Mouse (Mus musculus): ENCODE measurements around the gene Wfdc10. TPM values are rescaled to one million over a fixed set of nuclear protein-coding genes. Genes with fewer than 3 reads are reported as not detected.

Wfdc10 gene
- polyA plus RNA-seq, 1 experiment from 2014 or later = not detected

DNA sequence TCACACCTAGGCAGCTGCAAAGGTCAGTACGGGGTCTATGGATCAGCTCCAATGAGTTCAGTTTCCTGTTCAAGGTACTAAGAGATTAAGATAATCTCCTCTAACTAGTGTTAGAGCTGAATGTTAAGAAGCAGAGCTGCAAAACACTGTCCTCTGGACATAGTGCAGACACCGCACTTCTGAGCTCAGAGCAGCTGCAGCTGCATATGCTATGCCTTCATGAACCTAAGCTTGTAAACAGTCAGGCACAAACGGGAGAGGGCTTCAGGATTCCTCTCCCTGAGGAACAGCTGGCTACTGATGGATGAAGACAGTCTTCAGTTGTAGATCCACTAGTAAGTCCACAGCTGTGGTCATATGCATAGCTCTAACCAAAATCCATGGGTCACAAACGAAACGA, 45.1 kb downstream of the Wfdc10 start:
- DNase-seq (ENCODE audit: low spot score) = no peak

DNA sequence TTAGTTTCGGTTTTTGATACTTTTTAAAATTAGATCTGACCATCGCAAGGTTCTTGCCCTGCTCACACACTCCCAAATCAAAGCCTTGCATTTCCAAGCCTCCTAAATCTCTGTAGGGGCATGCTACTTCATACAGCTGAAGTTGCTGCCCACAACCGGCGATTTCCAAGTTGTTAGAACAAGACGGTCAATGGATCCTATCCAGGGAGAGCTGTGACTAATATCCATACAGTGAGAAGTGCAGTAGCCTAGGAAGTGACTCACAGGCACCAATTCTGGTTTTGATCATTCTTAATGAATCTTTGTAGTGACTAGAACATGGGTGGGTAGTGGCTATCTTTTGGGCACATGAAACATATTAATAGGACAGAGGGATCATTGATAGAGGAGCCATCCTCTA, 45.9 kb downstream of the Wfdc10 start:
- no peak for DNase-seq (ENCODE audit: low spot score)

DNA sequence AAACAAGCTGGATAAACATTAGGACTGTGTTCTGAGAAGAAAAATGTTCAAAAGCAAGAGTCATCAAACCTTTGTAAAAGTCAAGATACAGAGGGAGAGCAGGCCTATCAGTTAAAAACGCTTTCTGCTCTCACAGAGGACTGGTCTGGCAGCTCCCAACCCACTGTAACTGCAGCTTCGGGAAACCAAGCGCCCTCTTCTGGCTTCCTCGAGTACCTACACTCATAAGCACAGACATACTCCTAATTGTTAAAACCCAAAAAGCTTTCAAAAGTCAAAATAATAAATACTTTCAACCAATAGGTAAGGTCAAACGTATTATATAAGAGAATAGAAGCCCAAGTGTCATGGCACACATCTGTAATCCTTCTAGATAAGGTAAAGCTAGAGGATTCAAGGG, 48.4 kb downstream of the Wfdc10 start:
- DNase-seq (ENCODE audit: low spot score) = no peak

DNA sequence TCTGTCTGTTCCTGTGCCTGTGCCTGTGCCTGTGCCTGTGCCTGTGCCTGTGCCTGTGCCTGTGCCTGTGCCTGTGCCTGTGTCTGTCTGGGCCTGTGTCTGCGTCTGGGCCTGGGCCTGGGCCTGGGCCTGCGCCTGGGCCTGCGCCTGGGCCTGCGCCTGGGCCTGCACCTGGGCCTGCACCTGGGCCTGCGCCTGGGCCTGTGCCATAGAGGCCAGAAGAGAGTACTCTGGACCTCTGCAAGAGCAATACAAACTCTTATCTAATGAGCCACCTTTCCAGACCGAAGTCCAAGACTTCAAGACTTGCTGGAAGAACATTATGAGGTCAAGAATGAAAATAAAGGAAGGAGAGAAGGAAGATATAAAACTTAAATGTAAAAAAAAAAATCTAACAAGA, 49.5 kb downstream of the Wfdc10 start:
- DNase-seq (ENCODE audit: low spot score) = no peak

GRCm38 (mm10) chr2:164705991-164706390, 50.1 kb downstream of the Wfdc10 start:
- DNase-seq (ENCODE audit: low spot score) = no peak

Other genes starting within 250 kb of the Wfdc10 start
- 28.7 and 40.4 TPM in 2 replicates for gene Sdc4, start 212.2 kb upstream of the Wfdc10 start, polyA plus RNA-seq (2015; fragmentation: Nextera tagmentation; extraction: Ambion mirVana)
- 77.2 and 83.7 TPM in 2 replicates for gene Sys1, start 199.1 kb upstream of the Wfdc10 start, polyA plus RNA-seq (2015; fragmentation: Nextera tagmentation; extraction: Ambion mirVana)
- 19.4 and 21.5 TPM in 2 replicates for gene Gm20458, start 195.1 kb upstream of the Wfdc10 start, polyA plus RNA-seq (2015; fragmentation: Nextera tagmentation; extraction: Ambion mirVana)
- gene Trp53tg5, start 182.3 kb upstream of the Wfdc10 start, polyA plus RNA-seq (2015; fragmentation: Nextera tagmentation; extraction: Ambion mirVana) = not detected in 2 replicates
- 12.6 and 15.3 TPM in 2 replicates for gene Dbndd2, start 169.9 kb upstream of the Wfdc10 start, polyA plus RNA-seq (2015; fragmentation: Nextera tagmentation; extraction: Ambion mirVana)
- 47.2 and 51.1 TPM in 2 replicates for gene Pigt, start 158.5 kb upstream of the Wfdc10 start, polyA plus RNA-seq (2015; fragmentation: Nextera tagmentation; extraction: Ambion mirVana)
- 51.3 and 53.4 TPM in 2 replicates for gene Wfdc2, start 93.6 kb upstream of the Wfdc10 start, polyA plus RNA-seq (2015; fragmentation: Nextera tagmentation; extraction: Ambion mirVana)
- not detected in 2 replicates for gene Spint3, start 82.6 kb upstream of the Wfdc10 start, polyA plus RNA-seq (2015; fragmentation: Nextera tagmentation; extraction: Ambion mirVana)
- not detected in 2 replicates for gene Wfdc6a, start 70.6 kb upstream of the Wfdc10 start, polyA plus RNA-seq (2015; fragmentation: Nextera tagmentation; extraction: Ambion mirVana)
- gene Eppin, start 62.5 kb upstream of the Wfdc10 start, polyA plus RNA-seq (2015; fragmentation: Nextera tagmentation; extraction: Ambion mirVana) = not detected in 2 replicates
- not detected in 2 replicates for gene Wfdc6b, start 42.5 kb upstream of the Wfdc10 start, polyA plus RNA-seq (2015; fragmentation: Nextera tagmentation; extraction: Ambion mirVana)
- not detected in 2 replicates for gene Wfdc8, start 42.4 kb upstream of the Wfdc10 start, polyA plus RNA-seq (2015; fragmentation: Nextera tagmentation; extraction: Ambion mirVana)
- gene Wfdc16, start 17.2 kb upstream of the Wfdc10 start, polyA plus RNA-seq (2015; fragmentation: Nextera tagmentation; extraction: Ambion mirVana) = not detected in 2 replicates
- not detected in 2 replicates for gene Wfdc9, start 537 bp downstream of the Wfdc10 start, polyA plus RNA-seq (2015; fragmentation: Nextera tagmentation; extraction: Ambion mirVana)
- not detected in 2 replicates for gene Wfdc11, start 18.0 kb downstream of the Wfdc10 start, polyA plus RNA-seq (2015; fragmentation: Nextera tagmentation; extraction: Ambion mirVana)
- gene Wfdc13, start 29.1 kb downstream of the Wfdc10 start, polyA plus RNA-seq (2015; fragmentation: Nextera tagmentation; extraction: Ambion mirVana) = not detected in 2 replicates
- gene Spint4, start 42.5 kb downstream of the Wfdc10 start, polyA plus RNA-seq (2015; fragmentation: Nextera tagmentation; extraction: Ambion mirVana) = not detected in 2 replicates
- gene Spint5, start 59.3 kb downstream of the Wfdc10 start, polyA plus RNA-seq (2015; fragmentation: Nextera tagmentation; extraction: Ambion mirVana) = not detected in 2 replicates
- gene Wfdc3, start 89.9 kb downstream of the Wfdc10 start, polyA plus RNA-seq (2015; fragmentation: Nextera tagmentation; extraction: Ambion mirVana) = 0.49 and 0.56 TPM in 2 replicates
- gene Dnttip1, start 89.9 kb downstream of the Wfdc10 start, polyA plus RNA-seq (2015; fragmentation: Nextera tagmentation; extraction: Ambion mirVana) = 70.4 and 85.2 TPM in 2 replicates
- gene Ube2c, start 113.9 kb downstream of the Wfdc10 start, polyA plus RNA-seq (2015; fragmentation: Nextera tagmentation; extraction: Ambion mirVana) = 379 and 497 TPM in 2 replicates
- 5.8 and 10.7 TPM in 2 replicates for gene Tnnc2, start 123.9 kb downstream of the Wfdc10 start, polyA plus RNA-seq (2015; fragmentation: Nextera tagmentation; extraction: Ambion mirVana)
- 7.0 and 7.7 TPM in 2 replicates for gene Snx21, start 129.8 kb downstream of the Wfdc10 start, polyA plus RNA-seq (2015; fragmentation: Nextera tagmentation; extraction: Ambion mirVana)
- 30.0 and 31.1 TPM in 2 replicates for gene Acot8, start 148.8 kb downstream of the Wfdc10 start, polyA plus RNA-seq (2015; fragmentation: Nextera tagmentation; extraction: Ambion mirVana)
- 7.1 TPM in 2 replicates for gene Zswim3, start 149.1 kb downstream of the Wfdc10 start, polyA plus RNA-seq (2015; fragmentation: Nextera tagmentation; extraction: Ambion mirVana)
- 8.7 and 9.1 TPM in 2 replicates for gene Zswim1, start 166.6 kb downstream of the Wfdc10 start, polyA plus RNA-seq (2015; fragmentation: Nextera tagmentation; extraction: Ambion mirVana)
- gene Spata25, start 172.5 kb downstream of the Wfdc10 start, polyA plus RNA-seq (2015; fragmentation: Nextera tagmentation; extraction: Ambion mirVana) = 0.17 and 0.85 TPM in 2 replicates
- 154 and 164 TPM in 2 replicates for gene Ctsa, start 176.8 kb downstream of the Wfdc10 start, polyA plus RNA-seq (2015; fragmentation: Nextera tagmentation; extraction: Ambion mirVana)
- gene Neurl2, start 177.4 kb downstream of the Wfdc10 start, polyA plus RNA-seq (2015; fragmentation: Nextera tagmentation; extraction: Ambion mirVana) = 5.3 and 5.9 TPM in 2 replicates
- 424 and 433 TPM in 2 replicates for gene Pltp, start 201.7 kb downstream of the Wfdc10 start, polyA plus RNA-seq (2015; fragmentation: Nextera tagmentation; extraction: Ambion mirVana)
- gene Pcif1, start 223.3 kb downstream of the Wfdc10 start, polyA plus RNA-seq (2015; fragmentation: Nextera tagmentation; extraction: Ambion mirVana) = 92.5 and 107 TPM in 2 replicates